Mouse (Mus musculus) CH12.LX (cell line): Measurements from ENCODE around the gene Zscan21. TPM values are rescaled to one million over a fixed set of nuclear protein-coding genes. Genes with fewer than 3 reads are reported as not detected.

Experiments
- DNase-seq: peaks from one replicate; pipeline ENCODE4 v3.0.0-alpha.2; 2013; ENCODE audit errors: extremely low read depth
- H3K27ac ChIP-seq: 2 replicates; pipeline ENCODE4 v1.5.1; 2012; ENCODE audit warnings: low read depth, mild to moderate bottlenecking, control low read depth, moderate library complexity; ENCODE audit not compliant: insufficient read depth
- H3K27me3 ChIP-seq: replicated peaks from 2 replicates; pipeline ENCODE3; 2012; ENCODE audit warnings: inconsistent platforms
- H3K36me3 ChIP-seq, 2 experiments: replicated peaks in 1 of 2; 2 replicates each; pipeline versions ENCODE3 to v1.6.1; 2012; ENCODE audit warnings: inconsistent platforms in 1 of 2, low read length in 1 of 2, mild to moderate bottlenecking in 1 of 2, mixed read lengths in 1 of 2, moderate library complexity in 1 of 2; ENCODE audit not compliant: control insufficient read depth in 1 of 2, insufficient read depth in 1 of 2
- H3K4me1 ChIP-seq, 2 experiments: 2 replicates each; pipeline ENCODE4 v1.6.1; 2012; ENCODE audit warnings: inconsistent platforms in 1 of 2, moderate library complexity in 1 of 2; ENCODE audit not compliant: insufficient read depth in 2 of 2, control insufficient read depth in 1 of 2
- H3K4me2 ChIP-seq: 2 replicates; pipeline ENCODE4 v1.6.1; 2012; ENCODE audit warnings: low read depth, mild to moderate bottlenecking, control low read depth; ENCODE audit not compliant: poor library complexity, insufficient read depth, severe bottlenecking
- H3K4me3 ChIP-seq, 3 experiments: fragments of 150-350 bp in 1 of 3; sonication (generic) in 1 of 3; replicated peaks in 1 of 3; 2 replicates each; pipeline versions ENCODE3 to v1.5.1; 2011 to 2012; ENCODE audit warnings: low read depth in 2 of 3, low read length in 2 of 3, mild to moderate bottlenecking in 2 of 3, moderate library complexity in 2 of 3, control low read depth in 1 of 3, improper control_type of control experiment in 1 of 3, inconsistent platforms in 1 of 3, mixed read lengths in 1 of 3; ENCODE audit not compliant: poor library complexity in 1 of 3
- H3K79me2 ChIP-seq: replicated peaks from 2 replicates; pipeline ENCODE4 v1.6.1; 2012; ENCODE audit warnings: mild to moderate bottlenecking, moderate library complexity; ENCODE audit not compliant: control insufficient read depth, poor library complexity, insufficient read depth, severe bottlenecking; ENCODE audit errors: extremely low read depth
- H3K9ac ChIP-seq: 2 replicates; pipeline ENCODE4 v1.6.1; 2012; ENCODE audit warnings: low read depth, mild to moderate bottlenecking, control low read depth, moderate library complexity; ENCODE audit not compliant: insufficient read depth
- H3K9me3 ChIP-seq: replicated peaks from 2 replicates; pipeline ENCODE3; 2012; ENCODE audit warnings: low read length, inconsistent platforms, mixed read lengths
- BHLHE40 ChIP-seq: IDR thresholded peaks from 2 replicates; pipeline ENCODE4 v1.6.1; 2011; ENCODE audit warnings: mild to moderate bottlenecking, low read depth, low read length, improper control_type of control experiment
- CHD2 ChIP-seq: IDR thresholded peaks from 2 replicates; pipeline ENCODE4 v1.6.1; 2011; ENCODE audit warnings: low read length, improper control_type of control experiment
- ELF1 ChIP-seq: IDR thresholded peaks from 2 replicates; pipeline ENCODE4 v1.6.1; 2014; ENCODE audit warnings: low read depth, mild to moderate bottlenecking, inconsistent platforms, low read length, improper control_type of control experiment
- EP300 ChIP-seq: IDR thresholded peaks from 2 replicates; pipeline ENCODE4 v1.6.1; 2011; ENCODE audit warnings: low read length, improper control_type of control experiment
- ETS1 ChIP-seq: conservative IDR thresholded peaks from 2 replicates; pipeline ENCODE4 v1.6.1; 2012; ENCODE audit warnings: low read depth, mild to moderate bottlenecking, inconsistent platforms, low read length, improper control_type of control experiment, moderate library complexity
- GABPA ChIP-seq: IDR thresholded peaks from 2 replicates; pipeline ENCODE4 v1.6.1; 2012; ENCODE audit warnings: low read depth, low read length, improper control_type of control experiment, inconsistent platforms; ENCODE audit not compliant: insufficient replicate concordance
- HCFC1 ChIP-seq: IDR thresholded peaks from 2 replicates; pipeline ENCODE4 v1.6.1; 2012; ENCODE audit warnings: low read depth, mild to moderate bottlenecking, inconsistent platforms, low read length, improper control_type of control experiment
- IRF4 ChIP-seq: IDR thresholded peaks from 2 replicates; pipeline ENCODE4 v1.6.1; 2014; ENCODE audit warnings: low read depth, mild to moderate bottlenecking, inconsistent platforms, low read length, improper control_type of control experiment
- KAT2A ChIP-seq: IDR thresholded peaks from 2 replicates; pipeline ENCODE4 v1.6.1; 2012; ENCODE audit warnings: low read length, improper control_type of control experiment, inconsistent platforms; ENCODE audit not compliant: insufficient replicate concordance
- MAX ChIP-seq: IDR thresholded peaks from 2 replicates; pipeline ENCODE4 v1.6.1; 2011; ENCODE audit warnings: low read length, improper control_type of control experiment
- MAZ ChIP-seq: IDR thresholded peaks from 2 replicates; pipeline ENCODE4 v1.6.1; 2012; ENCODE audit warnings: low read depth, mild to moderate bottlenecking, inconsistent platforms, low read length, improper control_type of control experiment, moderate library complexity
- MEF2A ChIP-seq: IDR thresholded peaks from 2 replicates; pipeline ENCODE4 v1.6.1; 2014; ENCODE audit warnings: low read depth, mild to moderate bottlenecking, inconsistent platforms, low read length, improper control_type of control experiment, borderline replicate concordance
- MXI1 ChIP-seq: IDR thresholded peaks from 2 replicates; pipeline ENCODE4 v1.6.1; 2011; ENCODE audit warnings: mild to moderate bottlenecking, low read depth, low read length, improper control_type of control experiment
- NELFE ChIP-seq: IDR thresholded peaks from 2 replicates; pipeline ENCODE4 v1.6.1; 2011; ENCODE audit warnings: low read depth, low read length, improper control_type of control experiment
- NRF1 ChIP-seq: IDR thresholded peaks from 2 replicates; pipeline ENCODE4 v1.6.1; 2014; ENCODE audit warnings: low read depth, mild to moderate bottlenecking, inconsistent platforms, low read length, improper control_type of control experiment, moderate library complexity
- POLR2A ChIP-seq: IDR thresholded peaks from 2 replicates; pipeline ENCODE4 v1.6.1; 2011; ENCODE audit warnings: low read depth, mild to moderate bottlenecking, improper control_type of control experiment, low read length
- POLR2AphosphoS2 ChIP-seq: IDR thresholded peaks from 2 replicates; pipeline ENCODE4 v1.6.1; 2011; ENCODE audit warnings: low read depth, low read length, improper control_type of control experiment
- RAD21 ChIP-seq: IDR thresholded peaks from 2 replicates; pipeline ENCODE4 v1.6.1; 2011; ENCODE audit warnings: low read depth, mild to moderate bottlenecking, low read length, improper control_type of control experiment, moderate library complexity
- RCOR1 ChIP-seq: conservative IDR thresholded peaks from 2 replicates; pipeline ENCODE4 v1.6.1; 2012; ENCODE audit warnings: low read depth, mild to moderate bottlenecking, inconsistent platforms, low read length, improper control_type of control experiment
- SIN3A ChIP-seq: IDR thresholded peaks from 2 replicates; pipeline ENCODE4 v1.6.1; 2012; ENCODE audit warnings: low read length, improper control_type of control experiment, inconsistent platforms
- TBP ChIP-seq: conservative IDR thresholded peaks from 2 replicates; pipeline ENCODE4 v1.6.1; 2011; ENCODE audit warnings: low read depth, low read length, improper control_type of control experiment
- TCF12 ChIP-seq: IDR thresholded peaks from 2 replicates; pipeline ENCODE4 v1.6.1; 2014; ENCODE audit warnings: low read depth, mild to moderate bottlenecking, inconsistent platforms, low read length, improper control_type of control experiment
- UBTF ChIP-seq: IDR thresholded peaks from 2 replicates; pipeline ENCODE4 v1.6.1; 2012; ENCODE audit warnings: low read depth, mild to moderate bottlenecking, inconsistent platforms, low read length, improper control_type of control experiment, moderate library complexity
- ZC3H11A ChIP-seq: IDR thresholded peaks from 2 replicates; pipeline ENCODE4 v1.6.1; 2012; ENCODE audit warnings: low read depth, mild to moderate bottlenecking, inconsistent platforms, low read length, improper control_type of control experiment
- ZMIZ1 ChIP-seq: IDR thresholded peaks from 2 replicates; pipeline ENCODE4 v1.6.1; 2012; ENCODE audit warnings: low read depth, mild to moderate bottlenecking, inconsistent platforms, low read length, improper control_type of control experiment
- dilution Hi-C: fragments of 300-500 bp; cut with MboI; formaldehyde crosslinking; loops from 2 replicates; pipeline ENCODE4 v1.14.3; 2020; ENCODE audit warnings: low sequenced_read_pairs; ENCODE audit not compliant: extremely low pct_unique_long_range_greater_than_20kb, extremely low pct_ligation_motif_present
- in situ Hi-C: fragments of 300-500 bp; cut with MboI; formaldehyde crosslinking; loops from 3 replicates; pipeline ENCODE4 v1.14.3; 2019; ENCODE audit warnings: low sequenced_read_pairs, low pct_ligation_motif_present, low pct_unique_long_range_greater_than_20kb, mixed read lengths
- polyA plus RNA-seq: library from polyadenylated mRNA; unstranded; fragments of >175 nt; gene quantifications from 2 replicates; pipeline ENCODE4 v1.2.1, GENCODE M21; 2012; ENCODE audit warnings: low read depth; ENCODE audit not compliant: insufficient read length
- total RNA-seq, 2 experiments: library from RNA; depleted of rRNA; stranded (reverse); fragments of 300-350 nt in 1 of 2; fragments of >200 nt in 1 of 2; gene quantifications; 2 replicates each; pipeline ENCODE4 v1.2.3; 2012 to 2014

Gene Zscan21
- 9.0 and 10.8 TPM in 2 replicates for total RNA-seq (2012; rRNA removed)
- total RNA-seq (2014; rRNA removed), result 9.0 and 9.6 TPM in 2 replicates
- 12.1 and 13.6 TPM in 2 replicates for polyA plus RNA-seq

- Histone ChIP-seq H3K27ac (peak within 1 kb of the TSS; percentile 53), H3K4me1 (peaks cover 7 to 17% of the 10 kb centered on the region in 2 experiments), H3K79me2 (peaks cover 6% of the 10 kb centered on the region), H3K4me3 (peak within 1 kb of the TSS; percentile 71 to 74 (median 71)), H3K27me3 (no peaks in the 10 kb centered on the region), H3K4me2 (peak within 1 kb of the TSS; percentile 81), H3K9me3 (no peaks in the 10 kb centered on the region), H3K36me3 (peaks cover 7 to 9% of the 10 kb centered on the region in 2 experiments), H3K9ac (peak within 1 kb of the TSS; percentile 83)
- TF ChIP-seq POLR2AphosphoS2, result peak; percentile 75; the same call in 1 of the 2 replicates
- peak; percentile 95 for TF ChIP-seq POLR2A
- peak; percentile 90 for TF ChIP-seq SIN3A
- peak; percentile 33; the same call in 1 of the 2 replicates for TF ChIP-seq EP300
- TF ChIP-seq RCOR1, result no peak
- peak; percentile 73 for TF ChIP-seq ELF1
- no peak for TF ChIP-seq GABPA
- peak; percentile 68 for TF ChIP-seq MXI1
- TF ChIP-seq TCF12, result peak; percentile 90
- no peak for TF ChIP-seq ZC3H11A
- TF ChIP-seq ZMIZ1, result peak; percentile 88
- no peak for TF ChIP-seq RAD21
- peak; percentile 73; the same call in 1 of the 2 replicates for TF ChIP-seq KAT2A
- peak; percentile 92 for TF ChIP-seq NELFE
- TF ChIP-seq ETS1, result no peak; the same call in 1 of the 2 replicates
- TF ChIP-seq HCFC1, result peak; percentile 78
- TF ChIP-seq NRF1, result 0 out of 2 replicates have a peak, but pooled peaks have one; percentile 26
- peak; percentile 87 for TF ChIP-seq TBP
- 0 out of 2 replicates have a peak, but pooled peaks have one; percentile 32 for TF ChIP-seq BHLHE40
- no peak for TF ChIP-seq UBTF
- TF ChIP-seq MEF2A, result peak; percentile 57
- TF ChIP-seq CHD2, result 0 out of 2 replicates have a peak, but pooled peaks have one; percentile 19
- TF ChIP-seq IRF4, result peak; percentile 61
- TF ChIP-seq MAZ, result peak; percentile 84
- TF ChIP-seq MAX, result 0 out of 2 replicates have a peak, but pooled peaks have one; percentile 57
- peak; percentile 90 for DNase-seq
- dilution Hi-C loops (no loop called here), in situ Hi-C loops (no loop called here)
These were observed at the start of gene Zscan21 for GRCm38 (mm10) chr5:138116255-138117198. Gene Zscan21 (plus strand): TSS chr5:138116903.
